Mouse (Mus musculus): ENCODE results near the gene Zfp462. TPM values are rescaled to one million over a fixed set of nuclear protein-coding genes. Genes with fewer than 3 reads are reported as not detected.

The Zfp462 gene
- polyA plus RNA-seq, 1 experiment from 2014 or later, result 9.0 TPM

GRCm38 (mm10) chr4:54998146-54998841 is 53.4 kb downstream of the Zfp462 start:
- Histone ChIP-seq H3K9me3 (ENCODE audit: control insufficient read depth, low read length) (no peaks in the 10 kb centered on the region), H3K27me3 (replicated peaks; ENCODE audit: control insufficient read depth, insufficient read depth, low read length) (no peaks in the 10 kb centered on the region), H3K9ac (ENCODE audit: low read depth, low read length) (no peak overlapping the region), H3K4me2 (ENCODE audit: low read length) (no peak overlapping the region), H3K36me3 (ENCODE audit: control insufficient read depth, insufficient read depth, low read length) (no peaks in the 10 kb centered on the region), H3K27ac (ENCODE audit: low read depth, low read length) (no peak overlapping the region), H3K4me1 (ENCODE audit: control insufficient read depth, insufficient read depth, low read depth, low read length) (no peaks in the 10 kb centered on the region; the same call in 1 of the 2 replicates), H3K4me3 (ENCODE audit: low read length) (no peak overlapping the region)
- 77% methylated on average over 9 of the region's 9 CpGs for WGBS
- no peak for ATAC-seq

GRCm38 (mm10) chr4:54999556-54999955 is 54.7 kb downstream of the Zfp462 start:
- Histone ChIP-seq H3K4me2 (ENCODE audit: low read length) (no peak overlapping the region), H3K36me3 (ENCODE audit: control insufficient read depth, insufficient read depth, low read length) (no peaks in the 10 kb centered on the region), H3K27me3 (replicated peaks; ENCODE audit: control insufficient read depth, insufficient read depth, low read length) (no peaks in the 10 kb centered on the region), H3K4me3 (ENCODE audit: low read length) (no peak overlapping the region), H3K9me3 (ENCODE audit: control insufficient read depth, low read length) (no peaks in the 10 kb centered on the region), H3K27ac (ENCODE audit: low read depth, low read length) (no peak overlapping the region), H3K4me1 (ENCODE audit: control insufficient read depth, insufficient read depth, low read depth, low read length) (peaks cover 2% of the 10 kb centered on the region), H3K9ac (ENCODE audit: low read depth, low read length) (no peak overlapping the region)
- no peak for ATAC-seq
- 92% methylated on average over 5 of the region's 5 CpGs for WGBS

GRCm38 (mm10) chr4:55001386-55001785 is 56.5 kb downstream of the Zfp462 start:
- no peak overlapping the region for H3K4me3 ChIP-seq (ENCODE audit: low read length)
- no peak for ATAC-seq
- 79% methylated on average over 3 of the region's 3 CpGs for WGBS

GRCm38 (mm10) chr4:55003128-55003527 is 58.3 kb downstream of the Zfp462 start:
- Histone ChIP-seq H3K9me3 (ENCODE audit: control insufficient read depth, low read length) (no peaks in the 10 kb centered on the region), H3K4me2 (ENCODE audit: low read length) (no peak overlapping the region), H3K9ac (ENCODE audit: low read depth, low read length) (no peak overlapping the region), H3K4me1 (ENCODE audit: control insufficient read depth, insufficient read depth, low read depth, low read length) (peaks cover 21% of the 10 kb centered on the region), H3K27ac (ENCODE audit: low read depth, low read length) (no peak overlapping the region), H3K27me3 (replicated peaks; ENCODE audit: control insufficient read depth, insufficient read depth, low read length) (no peaks in the 10 kb centered on the region), H3K4me3 (ENCODE audit: low read length) (no peak overlapping the region), H3K36me3 (ENCODE audit: control insufficient read depth, insufficient read depth, low read length) (peaks cover under 1% of the 10 kb centered on the region)
- 78% methylated on average over 6 of the region's 6 CpGs for WGBS
- no peak for ATAC-seq

More at GRCm38 (mm10) chr4:55001386-55001785, 56.5 kb downstream of the Zfp462 start:
- Histone ChIP-seq H3K36me3 (ENCODE audit: control insufficient read depth, insufficient read depth, low read length) (no peaks in the 10 kb centered on the region), H3K27ac (ENCODE audit: low read depth, low read length) (no peak overlapping the region), H3K9ac (ENCODE audit: low read depth, low read length) (no peak overlapping the region), H3K4me1 (ENCODE audit: control insufficient read depth, insufficient read depth, low read depth, low read length) (peaks cover 19% of the 10 kb centered on the region), H3K4me2 (ENCODE audit: low read length) (no peak overlapping the region), H3K27me3 (replicated peaks; ENCODE audit: control insufficient read depth, insufficient read depth, low read length) (no peaks in the 10 kb centered on the region), H3K9me3 (ENCODE audit: control insufficient read depth, low read length) (no peaks in the 10 kb centered on the region)

GRCm38 (mm10) chr4:55005066-55005465 is 60.2 kb downstream of the Zfp462 start:
- H3K36me3 ChIP-seq (ENCODE audit: control insufficient read depth, insufficient read depth, low read length), result peaks cover 19% of the 10 kb centered on the region
- no peaks in the 10 kb centered on the region for H3K9me3 ChIP-seq (ENCODE audit: control insufficient read depth, low read length)
- peak overlapping the region; percentile 44 for H3K4me2 ChIP-seq (ENCODE audit: low read length)
- WGBS, result 9% methylated on average over 4 of the region's 4 CpGs
- no peaks in the 10 kb centered on the region for H3K27me3 ChIP-seq (replicated peaks; ENCODE audit: control insufficient read depth, insufficient read depth, low read length)
- H3K4me1 ChIP-seq (ENCODE audit: control insufficient read depth, insufficient read depth, low read depth, low read length), result peaks cover 21% of the 10 kb centered on the region
- peak overlapping the region; percentile 89 for H3K27ac ChIP-seq (ENCODE audit: low read depth, low read length)
- peak overlapping the region; percentile 37; the same call in 1 of the 2 replicates for H3K9ac ChIP-seq (ENCODE audit: low read depth, low read length)
- no peak overlapping the region for H3K4me3 ChIP-seq (ENCODE audit: low read length)
- ATAC-seq, result peak; percentile 66

GRCm38 (mm10) chr4:55005521-55005969 is 60.7 kb downstream of the Zfp462 start:
- no peaks in the 10 kb centered on the region for H3K9me3 ChIP-seq (ENCODE audit: control insufficient read depth, low read length)
- H3K27me3 ChIP-seq (replicated peaks; ENCODE audit: control insufficient read depth, insufficient read depth, low read length), result no peaks in the 10 kb centered on the region
- H3K4me2 ChIP-seq (ENCODE audit: low read length), result peak overlapping the region; percentile 44
- H3K4me3 ChIP-seq (ENCODE audit: low read length), result no peak overlapping the region
- ATAC-seq, result peak; percentile 86
- H3K27ac ChIP-seq (ENCODE audit: low read depth, low read length), result peak overlapping the region; percentile 89
- H3K4me1 ChIP-seq (ENCODE audit: control insufficient read depth, insufficient read depth, low read depth, low read length), result peaks cover 21% of the 10 kb centered on the region
- 10% methylated on average over 9 of the region's 9 CpGs for WGBS
- peak overlapping the region; percentile 37; the same call in 1 of the 2 replicates for H3K9ac ChIP-seq (ENCODE audit: low read depth, low read length)
- H3K36me3 ChIP-seq (ENCODE audit: control insufficient read depth, insufficient read depth, low read length), result peaks cover 24% of the 10 kb centered on the region

- H3K36me3 ChIP-seq (ENCODE audit: control insufficient read depth, insufficient read depth, low read length), result peaks cover 28% of the 10 kb centered on the region
- peak; percentile 32 for ATAC-seq
- WGBS, result 33% methylated on average over 1 of the region's 1 CpGs
- peak overlapping the region; percentile 44; the same call in 1 of the 2 replicates for H3K4me2 ChIP-seq (ENCODE audit: low read length)
- no peaks in the 10 kb centered on the region for H3K27me3 ChIP-seq (replicated peaks; ENCODE audit: control insufficient read depth, insufficient read depth, low read length)
- peaks cover 21% of the 10 kb centered on the region for H3K4me1 ChIP-seq (ENCODE audit: control insufficient read depth, insufficient read depth, low read depth, low read length)
- H3K4me3 ChIP-seq (ENCODE audit: low read length), result no peak overlapping the region
- peak overlapping the region; percentile 89 for H3K27ac ChIP-seq (ENCODE audit: low read depth, low read length)
- no peaks in the 10 kb centered on the region for H3K9me3 ChIP-seq (ENCODE audit: control insufficient read depth, low read length)
- H3K9ac ChIP-seq (ENCODE audit: low read depth, low read length), result 0 out of 2 replicates have a peak overlapping the region, but pooled peaks have one; percentile 37
These were observed 61.2 kb downstream of the Zfp462 start for GRCm38 (mm10) chr4:55006024-55006423.

- no peaks in the 10 kb centered on the region for H3K27me3 ChIP-seq (replicated peaks; ENCODE audit: control insufficient read depth, insufficient read depth, low read length)
- H3K9ac ChIP-seq (ENCODE audit: low read depth, low read length), result no peak overlapping the region
- peaks cover 54% of the 10 kb centered on the region for H3K36me3 ChIP-seq (ENCODE audit: control insufficient read depth, insufficient read depth, low read length)
- H3K9me3 ChIP-seq (ENCODE audit: control insufficient read depth, low read length), result no peaks in the 10 kb centered on the region
- no peak for ATAC-seq
- WGBS, result 95% methylated on average over 14 of the region's 14 CpGs
- H3K4me1 ChIP-seq (ENCODE audit: control insufficient read depth, insufficient read depth, low read depth, low read length), result peaks cover 21% of the 10 kb centered on the region
- H3K27ac ChIP-seq (ENCODE audit: low read depth, low read length), result no peak overlapping the region
- H3K4me2 ChIP-seq (ENCODE audit: low read length), result no peak overlapping the region
- no peak overlapping the region for H3K4me3 ChIP-seq (ENCODE audit: low read length)
These were observed 63.8 kb downstream of the Zfp462 start for GRCm38 (mm10) chr4:55008616-55009015.

- Histone ChIP-seq H3K4me1 (ENCODE audit: control insufficient read depth, insufficient read depth, low read depth, low read length) (peaks cover 1% of the 10 kb centered on the region), H3K36me3 (ENCODE audit: control insufficient read depth, insufficient read depth, low read length) (peaks cover 63% of the 10 kb centered on the region), H3K27me3 (replicated peaks; ENCODE audit: control insufficient read depth, insufficient read depth, low read length) (no peaks in the 10 kb centered on the region), H3K4me3 (ENCODE audit: low read length) (no peak overlapping the region), H3K4me2 (ENCODE audit: low read length) (no peak overlapping the region), H3K9me3 (ENCODE audit: control insufficient read depth, low read length) (no peaks in the 10 kb centered on the region), H3K9ac (ENCODE audit: low read depth, low read length) (no peak overlapping the region), H3K27ac (ENCODE audit: low read depth, low read length) (no peak overlapping the region)
- 75% methylated on average over 12 of the region's 12 CpGs for WGBS
- no peak for ATAC-seq
These were observed 66.5 kb downstream of the Zfp462 start for GRCm38 (mm10) chr4:55011391-55011790.
